Mouse (Mus musculus) hindbrain, embryonic 13.5 days (tissue): ENCODE data around the gene Saa1. TPM values are rescaled to one million over a fixed set of nuclear protein-coding genes. Genes with fewer than 3 reads are reported as not detected.

Experiments used
- ATAC-seq: fragments of 200-750 bp; cut with Nextera tagmentation; 2 replicates; pipeline ENCODE4 v1.8.0; 2017; ENCODE audit warnings: moderate TSS enrichment; ENCODE audit not compliant: low FRiP score
- H3K27ac ChIP-seq: fragments of 300-500 bp; sonication (generic); 2 replicates; pipeline ENCODE4 v1.5.1; 2015; ENCODE audit warnings: inconsistent platforms, mild to moderate bottlenecking, moderate library complexity
- H3K27me3 ChIP-seq: fragments of 300-500 bp; sonication (generic); 2 replicates; pipeline ENCODE4 v1.6.1; 2015; ENCODE audit warnings: mild to moderate bottlenecking, inconsistent platforms
- H3K36me3 ChIP-seq: fragments of 300-500 bp; sonication (generic); 2 replicates; pipeline ENCODE4 v1.6.1; 2015; ENCODE audit warnings: mild to moderate bottlenecking, inconsistent platforms
- H3K4me1 ChIP-seq: fragments of 300-500 bp; sonication (generic); replicated peaks from 2 replicates; pipeline ENCODE4 v1.6.1; 2015; ENCODE audit warnings: inconsistent platforms
- H3K4me2 ChIP-seq: fragments of 300-500 bp; sonication (generic); 2 replicates; pipeline ENCODE4 v1.6.1; 2015; ENCODE audit warnings: inconsistent platforms, mild to moderate bottlenecking, moderate library complexity
- H3K4me3 ChIP-seq: fragments of 300-500 bp; sonication (generic); 2 replicates; pipeline ENCODE4 v1.5.1; 2015; ENCODE audit warnings: mild to moderate bottlenecking, inconsistent platforms
- H3K9ac ChIP-seq: fragments of 300-500 bp; sonication (generic); 2 replicates; pipeline ENCODE4 v1.6.1; 2015; ENCODE audit warnings: mild to moderate bottlenecking, inconsistent platforms
- H3K9me3 ChIP-seq: fragments of 300-500 bp; sonication (generic); 2 replicates; pipeline ENCODE4 v1.6.1; 2016; ENCODE audit warnings: inconsistent platforms
- WGBS: fragments of 180-500 bp; shearing (Covaris S2); methylation state at CpG from one replicate; pipeline ENCODE4 v1.1.7; 2015; 5-methylcytosine and 5-hydroxymethylcytosine counted together
- polyA plus RNA-seq: library from polyadenylated mRNA; unstranded; fragments of >200 nt; fragmentation: Nextera tagmentation; extraction: Ambion mirVana; gene quantifications from 2 replicates; pipeline ENCODE4 v1.2.1, GENCODE M21; 2015

Gene Saa1
- polyA plus RNA-seq, 1 experiment from 2014 or later, result not detected

DNA sequence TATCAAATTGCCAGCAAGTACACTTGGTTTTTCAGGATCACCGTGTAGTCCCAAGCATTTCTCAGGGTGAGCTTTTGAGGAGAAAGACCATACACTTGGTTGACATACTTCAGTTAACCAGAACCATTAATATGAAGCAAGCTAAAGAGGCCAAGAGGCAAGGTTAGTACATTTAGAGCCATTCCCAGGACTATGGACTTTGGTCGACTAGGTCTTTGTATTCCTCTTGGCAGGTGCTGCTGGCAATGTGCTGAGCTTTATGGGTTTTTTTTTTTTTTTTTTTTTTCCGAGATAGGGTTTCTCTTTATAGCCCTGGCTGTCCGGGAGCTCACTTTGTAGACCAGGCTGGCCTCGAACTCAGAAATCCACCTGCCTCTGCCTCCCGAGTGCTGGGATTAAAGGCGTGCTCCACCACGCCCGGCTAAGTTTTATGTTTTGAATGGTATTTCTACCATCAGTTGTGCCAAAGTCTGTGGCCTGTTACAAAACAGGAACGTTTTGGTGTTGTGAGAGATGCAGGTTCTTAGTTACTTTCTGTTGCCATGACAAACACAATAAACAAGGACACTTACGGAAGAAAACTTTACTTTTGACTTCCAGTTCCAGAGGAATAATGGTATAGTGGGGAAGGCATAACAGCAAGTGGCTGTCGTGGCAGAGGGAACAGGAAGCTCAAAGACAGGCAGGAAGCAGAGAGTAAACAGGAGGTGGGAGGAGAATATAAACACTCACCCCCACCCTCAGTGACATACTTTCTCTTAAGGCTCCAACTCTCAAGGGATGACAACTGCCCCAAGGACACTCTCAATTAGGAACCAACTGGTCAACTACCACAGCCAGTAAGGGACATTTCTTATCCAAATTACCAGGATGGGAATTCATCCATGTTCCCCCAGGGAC lies 4.0 kb downstream of the Saa1 start:
- no peak for ATAC-seq

DNA sequence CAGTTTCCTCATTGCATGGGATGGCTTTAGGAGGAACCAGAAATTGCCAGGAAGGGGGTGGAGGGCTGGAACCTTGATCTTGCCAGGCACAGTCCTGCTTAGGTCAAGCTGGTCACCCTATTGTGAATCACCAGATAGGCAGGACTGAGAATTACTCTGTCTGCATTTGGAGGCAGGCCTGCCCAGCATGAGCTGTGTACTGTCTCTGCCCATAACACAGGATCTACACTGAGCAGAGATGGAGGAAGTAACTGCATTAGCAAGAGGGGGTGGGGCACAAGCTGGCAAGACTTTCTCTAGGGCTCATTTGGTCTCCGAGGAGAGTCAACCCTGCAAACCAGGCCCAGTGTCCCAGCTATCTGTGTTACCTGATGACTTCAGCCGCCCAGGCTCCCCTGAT lies 7.8 kb downstream of the Saa1 start:
- no peaks in the 10 kb centered on the region for H3K4me1 ChIP-seq
- no peak overlapping the region for H3K9ac ChIP-seq
- H3K4me3 ChIP-seq, result no peak overlapping the region
- no peaks in the 10 kb centered on the region for H3K36me3 ChIP-seq
- H3K27me3 ChIP-seq, result no peaks in the 10 kb centered on the region
- H3K27ac ChIP-seq, result no peak overlapping the region
- no peaks in the 10 kb centered on the region for H3K9me3 ChIP-seq
- no peak overlapping the region for H3K4me2 ChIP-seq
- ATAC-seq, result no peak
- WGBS, result 88% methylated on average over 2 of the region's 2 CpGs

More for the DNA sequence above, 4.0 kb downstream of the Saa1 start:
- Histone ChIP-seq H3K4me3 (no peak overlapping the region), H3K9ac (no peak overlapping the region), H3K4me2 (no peak overlapping the region), H3K27ac (no peak overlapping the region), H3K27me3 (no peaks in the 10 kb centered on the region), H3K36me3 (no peaks in the 10 kb centered on the region), H3K9me3 (no peaks in the 10 kb centered on the region), H3K4me1 (no peaks in the 10 kb centered on the region)
- WGBS, result 86% methylated on average over 12 of the region's 12 CpGs

DNA sequence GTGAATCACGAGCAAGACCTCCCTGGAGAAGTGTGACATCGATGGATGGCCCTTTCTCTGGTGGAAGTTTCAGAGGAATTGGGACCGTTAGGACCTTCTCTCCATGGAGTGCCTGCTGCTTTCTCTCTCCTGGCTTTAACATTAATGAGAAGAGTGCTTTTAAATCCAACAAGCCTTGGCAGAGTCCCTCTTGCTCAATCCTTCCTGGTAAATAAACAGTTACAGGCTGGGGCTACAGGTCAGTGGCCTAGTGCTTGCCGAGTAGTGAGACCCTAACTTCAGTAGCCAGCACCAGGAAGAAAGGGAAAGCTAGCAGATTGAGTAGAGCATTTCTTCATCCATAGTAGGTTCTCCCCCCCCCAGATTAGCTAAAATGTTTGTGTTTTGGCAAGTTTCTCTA lies 10.3 kb downstream of the Saa1 start, which contains the start of gene Saa4:
Gene Saa4 (minus strand): TSS at position 146 of the 400 bp plus-strand sequence.
- H3K9me3 ChIP-seq, result no peaks in the 10 kb centered on the region
- no peaks in the 10 kb centered on the region for H3K27me3 ChIP-seq
- H3K36me3 ChIP-seq, result no peaks in the 10 kb centered on the region
- WGBS, result 88% methylated on average over 4 of the region's 4 CpGs
- no peaks in the 10 kb centered on the region for H3K4me1 ChIP-seq
- no peak within 1 kb of the TSS for H3K4me2 ChIP-seq
- no peak within 1 kb of the TSS for H3K27ac ChIP-seq
- H3K9ac ChIP-seq, result no peak within 1 kb of the TSS
- ATAC-seq, result no peak
- no peak within 1 kb of the TSS for H3K4me3 ChIP-seq

DNA sequence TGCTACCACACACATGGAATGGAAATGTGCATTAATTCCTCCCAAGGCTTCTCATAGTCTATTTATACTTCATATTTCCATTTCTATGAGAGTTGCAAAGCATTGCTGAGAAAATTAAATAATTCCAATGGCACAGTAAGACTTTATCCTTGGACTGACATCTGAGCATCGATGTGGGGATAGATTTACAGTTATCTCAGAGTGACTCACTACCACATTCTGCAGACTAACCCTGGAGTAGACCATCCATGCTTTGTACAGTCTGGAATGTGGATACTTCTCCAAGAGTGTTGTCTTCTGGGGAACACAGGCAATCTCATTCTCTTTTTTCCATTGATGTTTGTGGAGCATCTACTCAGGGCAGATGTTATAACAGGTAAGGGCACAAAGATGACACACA lies 15.2 kb downstream of the Saa1 start:
- no peak overlapping the region for H3K4me2 ChIP-seq

DNA sequence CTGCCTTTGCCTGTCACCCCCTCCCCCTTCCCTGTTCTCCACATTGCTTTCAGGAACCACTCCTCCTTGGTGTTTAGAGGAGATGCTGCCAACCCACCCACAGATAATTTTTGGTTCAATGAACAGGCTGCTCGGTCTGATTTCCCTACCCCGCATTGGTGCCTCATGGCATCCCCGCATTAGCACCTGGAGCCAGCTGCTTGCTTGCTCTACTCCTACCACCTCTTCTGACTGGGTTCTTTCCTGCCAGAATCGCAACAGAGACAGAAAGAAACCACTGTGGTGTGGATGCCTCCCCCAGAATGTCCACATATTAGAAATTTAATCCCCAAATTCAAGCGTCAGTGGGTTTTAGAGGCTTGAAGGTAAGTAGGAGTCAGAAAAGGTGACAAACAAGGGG lies 18.4 kb downstream of the Saa1 start:
- Histone ChIP-seq H3K9me3 (no peaks in the 10 kb centered on the region), H3K9ac (no peak overlapping the region), H3K4me3 (no peak overlapping the region), H3K27ac (no peak overlapping the region), H3K36me3 (no peaks in the 10 kb centered on the region), H3K4me2 (no peak overlapping the region), H3K27me3 (peaks cover 15% of the 10 kb centered on the region), H3K4me1 (no peaks in the 10 kb centered on the region)
- WGBS, result 82% methylated on average over 5 of the region's 5 CpGs
- ATAC-seq, result no peak

More for the DNA sequence above, 15.2 kb downstream of the Saa1 start:
- H3K9me3 ChIP-seq, result no peaks in the 10 kb centered on the region
- H3K4me3 ChIP-seq, result no peak overlapping the region
- no peak overlapping the region for H3K9ac ChIP-seq
- no peak for ATAC-seq
- 94% methylated on average over 1 of the region's 1 CpGs for WGBS
- H3K36me3 ChIP-seq, result no peaks in the 10 kb centered on the region
- peaks cover 6% of the 10 kb centered on the region; the same call in 1 of the 2 replicates for H3K27me3 ChIP-seq
- H3K4me1 ChIP-seq, result no peaks in the 10 kb centered on the region
- no peak overlapping the region for H3K27ac ChIP-seq

DNA sequence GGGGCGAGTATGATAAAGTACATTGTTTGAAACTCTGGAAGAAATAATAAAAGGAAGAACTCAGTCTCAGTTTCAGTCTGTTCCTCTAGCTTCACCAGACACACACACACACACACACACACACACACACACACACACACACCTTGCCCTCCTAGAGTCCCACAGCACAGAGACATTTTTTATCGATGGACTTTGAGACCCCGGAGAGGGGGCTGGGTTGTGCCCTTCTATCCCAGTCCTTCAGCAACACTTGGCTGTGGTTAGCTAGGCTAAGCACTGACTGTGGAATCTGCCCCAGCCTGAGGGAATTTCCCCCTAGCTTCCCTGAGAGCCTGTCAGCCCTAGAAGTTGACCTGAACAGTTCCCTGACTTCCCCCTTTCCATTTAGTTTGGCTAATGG lies 18.9 kb downstream of the Saa1 start:
- no peak overlapping the region for H3K4me3 ChIP-seq
- peaks cover 15% of the 10 kb centered on the region for H3K27me3 ChIP-seq
- H3K9me3 ChIP-seq, result no peaks in the 10 kb centered on the region
- H3K36me3 ChIP-seq, result no peaks in the 10 kb centered on the region
- no peaks in the 10 kb centered on the region for H3K4me1 ChIP-seq
- ATAC-seq, result no peak
- H3K9ac ChIP-seq, result no peak overlapping the region
- H3K27ac ChIP-seq, result no peak overlapping the region
- WGBS, result 96% methylated on average over 3 of the region's 3 CpGs
- no peak overlapping the region for H3K4me2 ChIP-seq

DNA sequence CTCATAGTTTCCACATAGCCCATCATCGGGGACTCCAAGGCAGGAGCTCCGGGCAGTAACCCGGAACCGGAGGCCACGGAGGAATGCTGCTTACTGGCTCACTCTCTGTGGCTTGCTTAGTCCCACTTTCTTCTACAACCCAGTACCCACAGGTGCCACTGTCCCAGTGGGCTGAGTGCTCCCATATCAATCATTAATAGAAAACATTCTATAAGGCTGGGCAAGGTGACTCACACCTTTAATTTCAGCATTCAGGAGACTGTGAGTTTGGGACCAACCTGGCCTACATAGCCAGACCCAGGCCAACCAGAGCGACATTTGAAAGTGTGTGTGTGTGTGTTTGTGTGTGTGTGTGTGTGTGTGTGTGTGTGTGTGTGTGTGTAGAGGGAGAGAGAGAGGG lies 19.4 kb downstream of the Saa1 start:
- no peak for ATAC-seq
- H3K4me1 ChIP-seq, result no peaks in the 10 kb centered on the region

DNA sequence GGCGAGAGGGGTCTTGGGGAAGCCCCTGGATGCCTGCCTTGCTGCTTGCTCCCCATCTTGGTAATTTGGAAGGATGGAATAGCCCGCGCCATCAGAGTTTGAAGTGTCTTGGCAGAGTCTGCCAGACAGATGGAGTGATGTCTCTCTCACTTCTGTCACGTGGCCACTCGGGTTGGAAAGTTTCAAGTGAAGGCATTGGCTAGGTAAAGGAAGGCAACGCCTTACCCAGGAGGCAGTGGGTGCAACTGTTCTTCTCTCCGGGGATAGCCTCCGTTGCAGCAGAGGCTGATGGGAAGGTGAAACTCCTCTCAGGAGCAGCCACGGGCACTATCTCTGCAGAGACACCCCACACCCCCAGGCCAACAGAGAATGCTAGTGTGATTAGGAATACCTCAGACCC lies 22.3 kb downstream of the Saa1 start:
- Histone ChIP-seq H3K27ac (no peak overlapping the region), H3K4me3 (no peak overlapping the region), H3K4me2 (no peak overlapping the region), H3K27me3 (peaks cover 15% of the 10 kb centered on the region), H3K4me1 (no peaks in the 10 kb centered on the region), H3K9me3 (no peaks in the 10 kb centered on the region), H3K36me3 (no peaks in the 10 kb centered on the region), H3K9ac (no peak overlapping the region)
- 81% methylated on average over 9 of the region's 9 CpGs for WGBS
- ATAC-seq, result no peak

More for the DNA sequence above, 19.4 kb downstream of the Saa1 start:
- WGBS, result 98% methylated on average over 6 of the region's 6 CpGs
- H3K36me3 ChIP-seq, result no peaks in the 10 kb centered on the region
- no peak overlapping the region for H3K4me2 ChIP-seq
- H3K27ac ChIP-seq, result no peak overlapping the region
- H3K27me3 ChIP-seq, result peaks cover 15% of the 10 kb centered on the region
- no peaks in the 10 kb centered on the region for H3K9me3 ChIP-seq
- no peak overlapping the region for H3K9ac ChIP-seq
- H3K4me3 ChIP-seq, result no peak overlapping the region

DNA sequence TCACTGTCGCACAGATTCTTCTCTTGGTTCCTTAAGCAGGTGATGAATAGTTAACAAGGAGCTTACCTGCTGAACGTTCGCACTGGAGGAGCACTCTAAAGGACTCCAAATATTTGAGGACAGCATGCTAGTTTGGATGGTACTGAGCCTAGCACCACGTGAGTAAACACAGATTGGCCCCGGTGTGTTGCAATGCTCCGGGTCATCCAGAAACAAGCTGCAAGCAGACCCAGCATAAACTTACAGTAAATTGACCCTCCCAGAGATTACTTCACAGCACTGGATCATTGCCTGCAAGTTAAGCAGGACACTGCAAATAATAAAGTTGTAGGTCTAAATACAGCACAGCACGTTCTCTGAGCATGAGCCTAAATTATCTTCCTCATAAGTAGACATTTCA lies 23.3 kb downstream of the Saa1 start:
- H3K4me2 ChIP-seq, result no peak overlapping the region
- H3K9ac ChIP-seq, result no peak overlapping the region
- ATAC-seq, result no peak
- WGBS, result 86% methylated on average over 7 of the region's 7 CpGs
- H3K4me3 ChIP-seq, result no peak overlapping the region
- H3K9me3 ChIP-seq, result no peaks in the 10 kb centered on the region
- no peaks in the 10 kb centered on the region for H3K36me3 ChIP-seq
- H3K4me1 ChIP-seq, result no peaks in the 10 kb centered on the region
- peaks cover 15% of the 10 kb centered on the region for H3K27me3 ChIP-seq
- H3K27ac ChIP-seq, result no peak overlapping the region

DNA sequence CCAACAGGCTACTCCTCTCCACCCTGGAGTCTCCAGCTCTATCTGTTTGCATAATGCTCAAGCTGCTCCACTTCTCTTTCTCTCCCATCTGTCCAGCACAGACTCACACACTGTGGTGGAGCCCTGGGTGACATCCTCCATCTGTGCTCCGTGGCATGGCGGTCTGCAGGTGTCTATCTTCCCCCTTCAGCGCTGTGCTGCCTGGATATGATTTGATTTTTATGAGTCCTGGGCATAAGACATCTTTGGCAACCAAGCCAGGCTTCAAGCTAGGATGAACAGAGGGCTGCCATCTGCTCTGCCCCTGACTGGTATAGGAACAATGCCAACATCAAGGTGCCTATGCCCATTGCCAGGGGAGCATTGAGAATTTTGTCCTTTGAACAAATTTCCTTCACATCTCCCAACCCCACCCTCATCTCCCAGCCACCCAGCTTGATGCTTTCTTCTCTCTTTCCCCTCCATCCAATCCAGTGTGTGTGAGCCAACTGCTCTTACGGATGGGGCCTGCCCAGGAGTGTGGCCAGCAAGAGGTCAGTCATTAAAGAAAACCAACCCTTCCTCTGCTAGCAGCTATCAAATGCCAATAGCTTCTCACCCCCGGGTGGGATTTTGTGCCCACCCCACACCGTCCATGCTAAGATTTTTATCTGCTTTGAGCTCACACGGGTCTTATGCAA lies 24.0 kb downstream of the Saa1 start:
- Histone ChIP-seq H3K27me3 (peaks cover 13% of the 10 kb centered on the region), H3K4me2 (no peak overlapping the region), H3K4me3 (no peak overlapping the region), H3K9me3 (no peaks in the 10 kb centered on the region), H3K36me3 (no peaks in the 10 kb centered on the region), H3K27ac (no peak overlapping the region), H3K9ac (no peak overlapping the region), H3K4me1 (no peaks in the 10 kb centered on the region)
- ATAC-seq, result no peak; the same call in 1 of the 2 replicates
- 79% methylated on average over 7 of the region's 7 CpGs for WGBS

DNA sequence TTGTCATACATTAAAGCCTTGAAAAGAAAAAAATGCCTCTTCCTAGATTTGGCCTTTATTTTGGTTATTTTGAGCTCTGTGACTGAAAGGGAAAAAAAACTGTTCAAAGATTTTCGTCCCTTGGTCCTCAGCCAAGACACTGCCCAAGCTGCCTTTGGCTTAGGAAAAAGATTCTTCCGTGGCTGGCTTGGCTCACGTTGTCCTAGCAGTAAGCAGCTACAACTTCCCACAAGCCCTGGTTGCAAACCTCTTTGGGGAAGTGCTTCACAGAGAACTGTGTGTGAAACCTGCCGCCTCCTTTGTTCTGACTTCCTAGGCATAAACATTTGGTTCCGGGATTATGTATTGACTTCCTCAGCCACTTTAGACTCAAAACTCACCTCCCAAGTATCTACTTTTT lies 25.9 kb downstream of the Saa1 start:
- Histone ChIP-seq H3K36me3 (no peaks in the 10 kb centered on the region), H3K4me2 (no peak overlapping the region), H3K27ac (no peak overlapping the region), H3K9ac (no peak overlapping the region), H3K4me1 (no peaks in the 10 kb centered on the region), H3K27me3 (peaks cover 12% of the 10 kb centered on the region; the same call in 1 of the 2 replicates), H3K9me3 (no peaks in the 10 kb centered on the region), H3K4me3 (no peak overlapping the region)
- 71% methylated on average over 5 of the region's 5 CpGs for WGBS
- ATAC-seq, result no peak

DNA sequence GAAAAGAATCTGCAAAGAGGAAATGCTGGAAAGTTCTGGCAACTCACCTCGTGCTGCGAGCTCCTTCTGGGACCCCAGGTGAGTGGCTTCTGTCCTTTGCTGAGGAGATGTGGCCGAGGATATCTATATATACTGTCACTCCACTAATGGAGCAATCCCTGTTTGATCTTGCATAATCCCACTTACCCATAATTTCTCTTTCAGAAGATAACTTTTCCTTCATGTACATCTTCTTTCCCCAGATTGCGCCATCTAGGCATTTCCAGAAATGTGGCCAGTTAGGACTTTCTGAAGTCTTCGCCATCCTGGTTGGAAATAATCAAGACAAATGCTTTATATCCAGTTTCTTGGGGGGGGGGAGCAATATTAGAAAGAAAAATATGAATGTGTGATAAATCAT lies 27.2 kb downstream of the Saa1 start, which contains the start of gene Saa3:
Gene Saa3 (minus strand): TSS at position 101 of the 400 bp plus-strand sequence.
- H3K9me3 ChIP-seq, result no peaks in the 10 kb centered on the region
- H3K27ac ChIP-seq, result no peak within 1 kb of the TSS
- ATAC-seq, result no peak
- H3K27me3 ChIP-seq, result peaks cover 7% of the 10 kb centered on the region; the same call in 1 of the 2 replicates
- H3K4me1 ChIP-seq, result no peaks in the 10 kb centered on the region
- WGBS, result 93% methylated on average over 5 of the region's 5 CpGs
- no peak within 1 kb of the TSS for H3K4me2 ChIP-seq
- H3K4me3 ChIP-seq, result no peak within 1 kb of the TSS
- no peak within 1 kb of the TSS for H3K9ac ChIP-seq
- no peaks in the 10 kb centered on the region for H3K36me3 ChIP-seq
